Comparison of ENCODE assay signal across 8 mouse cellular contexts in the genomic region with DNA sequence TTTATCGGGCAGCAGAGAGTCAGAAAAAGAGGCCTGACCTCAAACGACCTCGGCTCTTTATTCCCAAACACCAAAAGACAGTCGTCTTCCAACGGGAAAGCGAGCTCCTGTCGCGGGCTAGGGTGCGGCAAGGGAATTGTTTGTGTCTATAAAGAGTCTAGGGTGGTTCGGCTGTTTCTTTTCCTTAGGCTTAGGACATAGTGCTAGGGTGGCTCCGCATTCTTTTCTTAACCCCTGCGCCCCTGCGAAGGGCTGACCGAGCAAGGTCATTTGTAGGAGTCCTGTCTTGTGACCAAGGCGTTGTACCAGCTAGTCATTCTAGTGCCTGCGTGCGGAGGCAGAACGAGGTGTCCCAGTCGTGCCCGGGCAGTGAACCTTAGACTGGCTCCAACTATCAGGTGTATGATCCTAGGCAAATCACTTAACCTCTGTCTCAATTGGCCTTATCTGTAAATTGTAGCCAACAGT. TPM values are rescaled to one million over a fixed set of nuclear protein-coding genes. Genes with fewer than 3 reads are reported as not detected.
DNase-seq lines count a peak whose midpoint lies in the region; ATAC-seq and TF ChIP-seq lines count a peak whose summit lies in the region.

No protein-coding gene starts in this region.

- TF ChIP-seq CTCF in bone marrow, adult 2 months (IDR thresholded peaks at IDR 0.05; ENCODE audit: control insufficient read depth, insufficient read depth, low read length) = no peak
- no peak for TF ChIP-seq CTCF in kidney, postnatal 0 days (IDR thresholded peaks at IDR 0.05; ENCODE audit: low read depth)
- TF ChIP-seq CTCF in lung, postnatal 0 days (IDR thresholded peaks at IDR 0.05) = no peak

- H3K4me2 ChIP-seq in heart, embryonic 12.5 days = peak overlapping the region; percentile 76
- peak overlapping the region; percentile 79 for H3K4me2 ChIP-seq in kidney, postnatal 0 days (ENCODE audit: low read length)
- peak overlapping the region; percentile 69 for H3K4me2 ChIP-seq in lung, postnatal 0 days (replicated peaks; ENCODE audit: low read depth, low read length)
- peak overlapping the region; percentile 77 for H3K4me2 ChIP-seq in stomach, embryonic 16.5 days (ENCODE audit: low read depth, low read length)

- intact Hi-C loops in gastrocnemius, postnatal 14 days (cut with DNase I; ENCODE audit: low total_unique reads) = no loop called here

- peaks cover 28% of the 10 kb centered on the region for H3K36me3 ChIP-seq in heart, embryonic 12.5 days
- peaks cover 17% of the 10 kb centered on the region; the same call in 1 of the 2 replicates for H3K36me3 ChIP-seq in kidney, postnatal 0 days (ENCODE audit: insufficient read depth, low read length)
- H3K36me3 ChIP-seq in lung, postnatal 0 days (ENCODE audit: insufficient read depth, low read length) = 0 out of 2 replicates have a peak, but pooled peaks cover 13% of the 10 kb centered on the region
- H3K36me3 ChIP-seq in stomach, embryonic 16.5 days (ENCODE audit: control insufficient read depth, insufficient read depth, low read length) = peaks cover 4% of the 10 kb centered on the region; the same call in 1 of the 2 replicates

- ATAC-seq in heart, embryonic 12.5 days (ENCODE audit: insufficient number of reproducible peaks, low FRiP score) = no peak
- peak; percentile 20 for ATAC-seq in kidney, postnatal 0 days (replicated peaks; ENCODE audit: low FRiP score, low read depth)
- peak; percentile 14 for ATAC-seq in lung, postnatal 0 days
- ATAC-seq in stomach, embryonic 16.5 days (ENCODE audit: insufficient read depth, low FRiP score) = peak; percentile 12; the same call in 1 of the 2 replicates
- ATAC-seq in CD4-positive, CD25-positive, alpha-beta regulatory T cell, adult 4 months = no peak

- H3K27ac ChIP-seq in bone marrow, adult 2 months (ENCODE audit: control insufficient read depth, insufficient read depth, low read depth, low read length, poor library complexity) = peak overlapping the region; percentile 82
- H3K27ac ChIP-seq in heart, embryonic 12.5 days (ENCODE audit: poor library complexity, severe bottlenecking) = peak overlapping the region; percentile 98
- peak overlapping the region; percentile 100 for H3K27ac ChIP-seq in kidney, postnatal 0 days
- H3K27ac ChIP-seq in lung, postnatal 0 days (ENCODE audit: low read length) = peak overlapping the region; percentile 99
- H3K27ac ChIP-seq in stomach, embryonic 16.5 days (ENCODE audit: low read length) = peak overlapping the region; percentile 97

- H3K9me3 ChIP-seq in heart, embryonic 12.5 days (replicated peaks) = no peaks in the 10 kb centered on the region
- no peaks in the 10 kb centered on the region for H3K9me3 ChIP-seq in kidney, postnatal 0 days (replicated peaks; ENCODE audit: low read length)
- no peaks in the 10 kb centered on the region for H3K9me3 ChIP-seq in lung, postnatal 0 days (ENCODE audit: low read length)
- H3K9me3 ChIP-seq in stomach, embryonic 16.5 days (replicated peaks; ENCODE audit: control insufficient read depth, low read length) = no peaks in the 10 kb centered on the region

- peaks cover 1% of the 10 kb centered on the region for H3K4me1 ChIP-seq in bone marrow, adult 2 months (ENCODE audit: control insufficient read depth, insufficient read depth, low read length)
- H3K4me1 ChIP-seq in heart, embryonic 12.5 days (replicated peaks) = peaks cover 35% of the 10 kb centered on the region
- peaks cover 14% of the 10 kb centered on the region for H3K4me1 ChIP-seq in kidney, postnatal 0 days (replicated peaks; ENCODE audit: insufficient read depth, low read length)
- no peaks in the 10 kb centered on the region for H3K4me1 ChIP-seq in lung, postnatal 0 days (ENCODE audit: insufficient read depth, low read depth, low read length)
- H3K4me1 ChIP-seq in stomach, embryonic 16.5 days (ENCODE audit: control insufficient read depth, insufficient read depth, low read length) = peaks cover 11% of the 10 kb centered on the region

- TF ChIP-seq EP300 in lung, postnatal 0 days (IDR thresholded peaks at IDR 0.05) = no peak; the same call in 1 of the 2 replicates

- peak overlapping the region; percentile 71 for H3K4me3 ChIP-seq in bone marrow, adult 2 months (replicated peaks; ENCODE audit: control insufficient read depth, low read depth, low read length)
- peak overlapping the region; percentile 95 for H3K4me3 ChIP-seq in heart, embryonic 12.5 days
- peak overlapping the region; percentile 87 for H3K4me3 ChIP-seq in kidney, postnatal 0 days (replicated peaks; ENCODE audit: low read depth, low read length)
- peak overlapping the region; percentile 99 for H3K4me3 ChIP-seq in lung, postnatal 0 days (ENCODE audit: low read depth, low read length)
- H3K4me3 ChIP-seq in stomach, embryonic 16.5 days (replicated peaks; ENCODE audit: low read length) = peak overlapping the region; percentile 84

- TF ChIP-seq POLR2A in bone marrow, adult 2 months (IDR thresholded peaks at IDR 0.05; ENCODE audit: borderline replicate concordance, control insufficient read depth, low read depth, low read length) = no peak

- no peaks in the 10 kb centered on the region; the same call in 1 of the 2 replicates for H3K27me3 ChIP-seq in heart, embryonic 12.5 days (replicated peaks)
- H3K27me3 ChIP-seq in kidney, postnatal 0 days (ENCODE audit: insufficient read depth, low read length) = no peaks in the 10 kb centered on the region
- no peaks in the 10 kb centered on the region for H3K27me3 ChIP-seq in lung, postnatal 0 days (replicated peaks; ENCODE audit: insufficient read depth, low read length)
- H3K27me3 ChIP-seq in stomach, embryonic 16.5 days (ENCODE audit: control insufficient read depth, insufficient read depth, low read length) = no peaks in the 10 kb centered on the region

- peak; percentile 63 for DNase-seq in gastrocnemius, adult 18-20 months (ENCODE audit: low spot score)
- no peak for DNase-seq in gastrocnemius, postnatal 14 days
- peak; percentile 50 for DNase-seq in kidney, postnatal 0 days (ENCODE audit: low spot score)
- DNase-seq in lung, postnatal 0 days (ENCODE audit: low spot score) = no peak

- H3K9ac ChIP-seq in heart, embryonic 12.5 days = peak overlapping the region; percentile 98
- peak overlapping the region; percentile 100 for H3K9ac ChIP-seq in kidney, postnatal 0 days (ENCODE audit: low read depth, low read length)
- H3K9ac ChIP-seq in lung, postnatal 0 days (replicated peaks; ENCODE audit: low read depth) = peak overlapping the region; percentile 55
- peak overlapping the region; percentile 98 for H3K9ac ChIP-seq in stomach, embryonic 16.5 days (ENCODE audit: low read length)

- WGBS in bone marrow, adult 2 months = 48% methylated on average over 20 of the region's 20 CpGs
- WGBS in heart, embryonic 12.5 days = 6% methylated on average over 20 of the region's 20 CpGs
- WGBS in kidney, postnatal 0 days = 5% methylated on average over 20 of the region's 20 CpGs
- 7% methylated on average over 20 of the region's 20 CpGs for WGBS in lung, postnatal 0 days
- 8% methylated on average over 20 of the region's 20 CpGs for WGBS in stomach, embryonic 16.5 days

RNA-seq across cellular contexts. Expression of a gene that starts 0.9 kb away (rescaled TPM):
- 10 to 100 TPM; 48.7 to 51.2 TPM for total RNA-seq in gastrocnemius, adult 18-20 months (2021)
- 10 to 100 TPM; 65.9 to 72.2 TPM for total RNA-seq in gastrocnemius, postnatal 14 days (2021)
- polyA plus RNA-seq in bone marrow, adult 2 months (2011; ENCODE audit: insufficient read depth, insufficient read length, low replicate concordance, missing spikeins) = 27.9 and 47.0 TPM in 2 replicates
- 93.7 and 94.1 TPM in 2 replicates for polyA plus RNA-seq in heart, embryonic 12.5 days (2016; fragmentation: Nextera tagmentation; extraction: Ambion mirVana)
- 45.4 and 52.8 TPM in 2 replicates for polyA plus RNA-seq in kidney, postnatal 0 days (2015; fragmentation: Nextera tagmentation; extraction: Ambion mirVana)
- 38.2 and 42.5 TPM in 2 replicates for polyA plus RNA-seq in lung, postnatal 0 days (2015; fragmentation: Nextera tagmentation; extraction: Ambion mirVana)
- polyA plus RNA-seq in stomach, embryonic 16.5 days (2015; fragmentation: Nextera tagmentation; extraction: Ambion mirVana) = 68.6 and 70.0 TPM in 2 replicates
- 10 to 100 TPM; 54.9 to 60.0 TPM for polyA plus RNA-seq in CD4-positive, CD25-positive, alpha-beta regulatory T cell, adult 4 months (2017; shearing (Covaris generic))

RNA-seq across cellular contexts. Expression of a gene that starts 44.3 kb away (rescaled TPM):
- total RNA-seq in gastrocnemius, adult 18-20 months (2021) = 10 to 100 TPM; 22.7 to 33.2 TPM
- 10 to 100 TPM; 34.2 to 66.6 TPM for total RNA-seq in gastrocnemius, postnatal 14 days (2021)
- 53.4 and 102 TPM in 2 replicates for polyA plus RNA-seq in bone marrow, adult 2 months (2011; ENCODE audit: insufficient read depth, insufficient read length, low replicate concordance, missing spikeins)
- polyA plus RNA-seq in heart, embryonic 12.5 days (2016; fragmentation: Nextera tagmentation; extraction: Ambion mirVana) = 506 and 568 TPM in 2 replicates
- 551 and 628 TPM in 2 replicates for polyA plus RNA-seq in kidney, postnatal 0 days (2015; fragmentation: Nextera tagmentation; extraction: Ambion mirVana)
- polyA plus RNA-seq in lung, postnatal 0 days (2015; fragmentation: Nextera tagmentation; extraction: Ambion mirVana) = 279 and 307 TPM in 2 replicates
- polyA plus RNA-seq in stomach, embryonic 16.5 days (2015; fragmentation: Nextera tagmentation; extraction: Ambion mirVana) = 480 and 562 TPM in 2 replicates
- polyA plus RNA-seq in CD4-positive, CD25-positive, alpha-beta regulatory T cell, adult 4 months (2017; shearing (Covaris generic)) = 10 to 100 TPM; 62.4 to 79.5 TPM

Comparison
In these comparisons a context has a peak if more than half of its experiments do, and no peak if none do; other contexts are left out.
1. DNase-seq: peak in gastrocnemius, adult 18-20 months (single experiment) and kidney, postnatal 0 days (single experiment); none in gastrocnemius, postnatal 14 days (single experiment) and lung, postnatal 0 days (single experiment).
2. ATAC-seq: peak in kidney, postnatal 0 days (single experiment), lung, postnatal 0 days (single experiment) and stomach, embryonic 16.5 days (single experiment); none in heart, embryonic 12.5 days (single experiment) and CD4-positive, CD25-positive, alpha-beta regulatory T cell, adult 4 months (single experiment).
3. Peak in every context shown above with its lines, with median percentiles within 50 percentile points of each other: H3K27ac ChIP-seq, H3K4me3 ChIP-seq, H3K4me2 ChIP-seq and H3K9ac ChIP-seq.